Mouse (Mus musculus) G1E (cell line): ENCODE measurements around the gene Pecr.

Source experiments
- CTCF ChIP-seq: IDR thresholded peaks from 2 replicates; pipeline ENCODE4 v1.5.1; 2012; ENCODE audit warnings: low read depth, low read length, inconsistent platforms, mixed read lengths
- POLR2AphosphoS5 ChIP-seq: IDR thresholded peaks from 2 replicates; pipeline ENCODE4 v1.6.1; 2012; ENCODE audit warnings: low read depth, low read length, inconsistent platforms; ENCODE audit not compliant: insufficient replicate concordance
- TAL1 ChIP-seq: conservative IDR thresholded peaks from 2 replicates; pipeline ENCODE4 v1.6.1; 2012; ENCODE audit warnings: low read depth, low read length, inconsistent platforms, mixed read lengths

GRCm38 (mm10) chr1:72287893-72288292 lies 3.8 kb upstream of the Pecr start:
- TF ChIP-seq POLR2AphosphoS5, result no peak
- no peak for TF ChIP-seq CTCF
- TF ChIP-seq TAL1, result no peak
